Mouse (Mus musculus): ENCODE measurements around the gene Fbln2. TPM values are rescaled to one million over a fixed set of nuclear protein-coding genes. Genes with fewer than 3 reads are reported as not detected.

The Fbln2 gene
- total and polyA plus RNA-seq, 3 experiments, result 0.81 TPM; not detected in 2

GRCm38 (mm10) chr6:91182075-91182490, 30.2 kb upstream of the Fbln2 start:
- in situ Hi-C loops (cut with MboI; ENCODE audit: low pct_ligation_motif_present, low pct_unique_long_range_greater_than_20kb, low sequenced_read_pairs), result no loop called here
- no peak for DNase-seq (ENCODE audit: extremely low read depth)
- Histone ChIP-seq H3K4me2 (ENCODE audit: insufficient read depth, low read depth, poor library complexity, severe bottlenecking) (no peak overlapping the region), H3K36me3 (replicated peaks in 1 of 2; ENCODE audit: control insufficient read depth in 1 of 2, insufficient read depth in 1 of 2, low read length in 1 of 2) (no peaks in the 10 kb centered on the region), H3K79me2 (replicated peaks; ENCODE audit: control insufficient read depth, extremely low read depth, insufficient read depth, poor library complexity, severe bottlenecking) (no peaks in the 10 kb centered on the region), H3K9ac (ENCODE audit: insufficient read depth, low read depth) (no peak overlapping the region), H3K9me3 (replicated peaks; ENCODE audit: low read length) (no peaks in the 10 kb centered on the region), H3K27me3 (replicated peaks) (peaks cover 93% of the 10 kb centered on the region), H3K4me1 (ENCODE audit: control insufficient read depth in 1 of 2, insufficient read depth in 2 of 2) (no peaks in the 10 kb centered on the region), H3K27ac (ENCODE audit: insufficient read depth, low read depth) (no peak overlapping the region), H3K4me3 (replicated peaks in 1 of 3; ENCODE audit: low read depth in 2 of 3, low read length in 2 of 3, poor library complexity in 1 of 3) (no peak overlapping the region)
- TF ChIP-seq UBTF (IDR thresholded peaks at IDR 0.05; ENCODE audit: low read depth, low read length) (no peak), E2F4 (IDR thresholded peaks at IDR 0.05; ENCODE audit: insufficient replicate concordance, low read depth, low read length) (no peak), POLR2AphosphoS2 (IDR thresholded peaks at IDR 0.05; ENCODE audit: low read depth, low read length) (no peak), SMC3 (IDR thresholded peaks at IDR 0.05; ENCODE audit: low read depth, low read length) (no peak), IRF4 (IDR thresholded peaks at IDR 0.05; ENCODE audit: low read depth, low read length) (no peak), HCFC1 (IDR thresholded peaks at IDR 0.05; ENCODE audit: low read depth, low read length) (no peak), ZKSCAN1 (IDR thresholded peaks at IDR 0.05; ENCODE audit: borderline replicate concordance, low read depth, low read length) (no peak)
- dilution Hi-C loops (cut with MboI; ENCODE audit: extremely low pct_ligation_motif_present, extremely low pct_unique_long_range_greater_than_20kb, low sequenced_read_pairs), result no loop called here

GRCm38 (mm10) chr6:91183041-91183440, 29.2 kb upstream of the Fbln2 start:
- TF ChIP-seq NELFE (IDR thresholded peaks at IDR 0.05; ENCODE audit: low read depth, low read length) (no peak), USF2 (conservative IDR thresholded peaks at IDR 0.05; ENCODE audit: low read depth, low read length) (no peak), TBP (conservative IDR thresholded peaks at IDR 0.05; ENCODE audit: low read depth, low read length) (no peak), MXI1 (IDR thresholded peaks at IDR 0.05; ENCODE audit: low read depth, low read length) (no peak), HCFC1 (IDR thresholded peaks at IDR 0.05; ENCODE audit: low read depth, low read length) (no peak), POLR2AphosphoS2 (IDR thresholded peaks at IDR 0.05; ENCODE audit: low read depth, low read length) (no peak), BHLHE40 (IDR thresholded peaks at IDR 0.05; ENCODE audit: low read depth, low read length) (no peak), MAFK (IDR thresholded peaks at IDR 0.05; ENCODE audit: insufficient replicate concordance, low read length) (no peak), MAZ (IDR thresholded peaks at IDR 0.05; ENCODE audit: low read depth, low read length) (no peak), ELF1 (IDR thresholded peaks at IDR 0.05; ENCODE audit: low read depth, low read length) (no peak), MEF2A (IDR thresholded peaks at IDR 0.05; ENCODE audit: borderline replicate concordance, low read depth, low read length) (no peak), NRF1 (IDR thresholded peaks at IDR 0.05; ENCODE audit: low read depth, low read length) (no peak), ZKSCAN1 (IDR thresholded peaks at IDR 0.05; ENCODE audit: borderline replicate concordance, low read depth, low read length) (no peak), JUND (conservative IDR thresholded peaks at IDR 0.05; ENCODE audit: low read depth, low read length) (no peak), CHD2 (IDR thresholded peaks at IDR 0.05; ENCODE audit: low read length) (no peak), USF1 (IDR thresholded peaks at IDR 0.05; ENCODE audit: low read depth, low read length) (no peak), MAX (IDR thresholded peaks at IDR 0.05; ENCODE audit: low read length) (no peak), E2F4 (IDR thresholded peaks at IDR 0.05; ENCODE audit: insufficient replicate concordance, low read depth, low read length) (no peak), GABPA (IDR thresholded peaks at IDR 0.05; ENCODE audit: insufficient replicate concordance, low read depth, low read length) (no peak), UBTF (IDR thresholded peaks at IDR 0.05; ENCODE audit: low read depth, low read length) (no peak)
- peaks cover 96% of the 10 kb centered on the region for H3K27me3 ChIP-seq (replicated peaks)
- H3K79me2 ChIP-seq (replicated peaks; ENCODE audit: control insufficient read depth, extremely low read depth, insufficient read depth, poor library complexity, severe bottlenecking), result no peaks in the 10 kb centered on the region
- no peak overlapping the region for H3K9ac ChIP-seq (ENCODE audit: insufficient read depth, low read depth)
- no peaks in the 10 kb centered on the region for H3K9me3 ChIP-seq (replicated peaks; ENCODE audit: low read length)
- dilution Hi-C loops (cut with MboI; ENCODE audit: extremely low pct_ligation_motif_present, extremely low pct_unique_long_range_greater_than_20kb, low sequenced_read_pairs), result no loop called here
- H3K4me3 ChIP-seq (replicated peaks in 1 of 3; ENCODE audit: low read depth in 2 of 3, low read length in 2 of 3, poor library complexity in 1 of 3), result no peak overlapping the region
- in situ Hi-C loops (cut with MboI; ENCODE audit: low pct_ligation_motif_present, low pct_unique_long_range_greater_than_20kb, low sequenced_read_pairs), result no loop called here
- H3K4me1 ChIP-seq (ENCODE audit: control insufficient read depth in 1 of 2, insufficient read depth in 2 of 2), result no peaks in the 10 kb centered on the region
- H3K27ac ChIP-seq (ENCODE audit: insufficient read depth, low read depth), result no peak overlapping the region
- no peaks in the 10 kb centered on the region for H3K36me3 ChIP-seq (replicated peaks in 1 of 2; ENCODE audit: control insufficient read depth in 1 of 2, insufficient read depth in 1 of 2, low read length in 1 of 2)
- H3K4me2 ChIP-seq (ENCODE audit: insufficient read depth, low read depth, poor library complexity, severe bottlenecking), result no peak overlapping the region
- no peak for DNase-seq (ENCODE audit: extremely low read depth)

Data from CH12.LX (cell line).